Mouse (Mus musculus): ENCODE results near the gene Adcy1.

Adcy1 gene

GRCm38 (mm10) chr11:7213501-7214341 is 150.4 kb downstream of the Adcy1 start, which contains the start of gene Igfbp3:
Igfbp3 (minus strand) TSS chr11:7213923.
- peak; percentile 69 for DNase-seq (ENCODE audit: low read depth, low spot score)

GRCm38 (mm10) chr11:7214342-7214660 is 151.0 kb downstream of the Adcy1 start:
- DNase-seq (ENCODE audit: low read depth, low spot score): no peak

- DNase-seq (ENCODE audit: low read depth, low spot score): peak; percentile 74
Observed at GRCm38 (mm10) chr11:7214761-7215160, 151.5 kb downstream of the Adcy1 start.

- peak; percentile 56 for DNase-seq (ENCODE audit: low read depth, low spot score)
Observed at GRCm38 (mm10) chr11:7215703-7216102, 152.4 kb downstream of the Adcy1 start.

GRCm38 (mm10) chr11:7221826-7222225 is 158.5 kb downstream of the Adcy1 start:
- peak; percentile 73 for DNase-seq (ENCODE audit: low read depth, low spot score)

GRCm38 (mm10) chr11:7226200-7226599 is 162.9 kb downstream of the Adcy1 start:
- DNase-seq (ENCODE audit: low read depth, low spot score): no peak

- DNase-seq (ENCODE audit: low read depth, low spot score): no peak
Observed at GRCm38 (mm10) chr11:7226810-7227550, 163.7 kb downstream of the Adcy1 start.

GRCm38 (mm10) chr11:7228107-7228506 is 164.8 kb downstream of the Adcy1 start:
- DNase-seq (ENCODE audit: low read depth, low spot score): no peak
